Mouse (Mus musculus) heart, embryonic 15.5 days (tissue): ENCODE measurements around the gene Fermt3. TPM values are rescaled to one million over a fixed set of nuclear protein-coding genes. Genes with fewer than 3 reads are reported as not detected.
"Not testable (repeated sequence)": the region's sequence is repeated elsewhere in the genome, so short reads cannot be mapped to it uniquely, and the experiment has no call there.

Experiments
- ATAC-seq: fragments of 200-750 bp; cut with Nextera tagmentation; replicated peaks from 2 replicates; pipeline ENCODE4 v1.8.0; 2017; ENCODE audit warnings: low read depth, moderate TSS enrichment; ENCODE audit not compliant: insufficient number of reproducible peaks, insufficient read depth, low FRiP score
- H3K27ac ChIP-seq: fragments of 300-500 bp; sonication (generic); 2 replicates; pipeline ENCODE4 v1.5.1; 2015; ENCODE audit warnings: mild to moderate bottlenecking, inconsistent platforms
- H3K27me3 ChIP-seq: fragments of 300-500 bp; sonication (generic); 2 replicates; pipeline ENCODE4 v1.6.1; 2015; ENCODE audit warnings: inconsistent platforms
- H3K36me3 ChIP-seq: fragments of 300-500 bp; sonication (generic); 2 replicates; pipeline ENCODE4 v1.6.1; 2015; ENCODE audit warnings: mild to moderate bottlenecking, inconsistent platforms
- H3K4me1 ChIP-seq: fragments of 300-500 bp; sonication (generic); replicated peaks from 2 replicates; pipeline ENCODE4 v1.6.1; 2015; ENCODE audit warnings: inconsistent platforms
- H3K4me2 ChIP-seq: fragments of 300-500 bp; sonication (generic); 2 replicates; pipeline ENCODE4 v1.6.1; 2015; ENCODE audit warnings: inconsistent platforms, mild to moderate bottlenecking, moderate library complexity
- H3K4me3 ChIP-seq: fragments of 300-500 bp; sonication (generic); 2 replicates; pipeline ENCODE4 v1.5.1; 2015; ENCODE audit warnings: mild to moderate bottlenecking, inconsistent platforms
- H3K9ac ChIP-seq: fragments of 300-500 bp; sonication (generic); 2 replicates; pipeline ENCODE4 v1.6.1; 2015; ENCODE audit warnings: mild to moderate bottlenecking, inconsistent platforms
- H3K9me3 ChIP-seq: fragments of 300-500 bp; sonication (generic); replicated peaks from 2 replicates; pipeline ENCODE4 v1.6.1; 2016; ENCODE audit warnings: inconsistent platforms
- WGBS: fragments of 180-500 bp; shearing (Covaris S2); methylation state at CpG from one replicate; pipeline ENCODE4 v1.1.7; 2015; ENCODE audit warnings: mixed read lengths; 5-methylcytosine and 5-hydroxymethylcytosine counted together
- polyA plus RNA-seq: library from polyadenylated mRNA; unstranded; fragments of >200 nt; fragmentation: Nextera tagmentation; extraction: Ambion mirVana; gene quantifications from 2 replicates; pipeline ENCODE4 v1.2.1, GENCODE M21; 2015

Gene Fermt3
- polyA plus RNA-seq, 1 experiment from 2014 or later, result 6.5 TPM

DNA sequence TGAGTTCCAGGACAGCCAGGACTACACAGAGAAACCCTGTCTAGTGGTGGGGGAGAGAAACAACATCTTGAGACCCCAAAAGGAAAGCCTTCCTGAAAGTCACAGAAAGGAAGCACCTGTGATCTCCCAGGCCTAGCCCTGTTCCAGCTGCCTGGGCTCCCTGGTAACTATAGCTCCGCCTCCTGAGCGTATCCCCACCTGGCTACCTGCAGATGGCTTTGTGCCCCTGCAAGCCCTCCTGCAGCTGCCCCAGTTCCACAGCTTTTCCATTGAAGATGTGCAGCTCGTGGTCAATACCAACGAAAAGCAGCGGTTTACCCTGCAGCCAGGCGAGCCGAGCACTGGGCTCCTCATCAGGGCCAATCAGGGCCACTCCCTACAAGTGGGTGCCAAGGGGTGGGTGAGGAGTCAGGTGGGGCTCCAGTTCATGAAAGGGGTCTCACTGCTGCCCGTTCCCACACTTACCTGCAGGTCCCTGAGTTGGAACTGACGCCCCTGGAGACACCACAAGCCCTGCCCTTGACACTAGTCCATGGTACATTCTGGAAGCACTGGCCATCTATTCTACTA is 21.5 kb downstream of the Fermt3 start:
- no peak overlapping the region for H3K27ac ChIP-seq
- H3K27me3 ChIP-seq, result no peaks in the 10 kb centered on the region
- H3K4me2 ChIP-seq, result peak overlapping the region; percentile 85; the same call in 1 of the 2 replicates
- H3K9ac ChIP-seq, result no peak overlapping the region
- ATAC-seq, result no peak
- 86% methylated on average over 9 of the region's 9 CpGs for WGBS
- no peaks in the 10 kb centered on the region for H3K9me3 ChIP-seq
- H3K4me1 ChIP-seq, result peaks cover 42% of the 10 kb centered on the region
- no peak overlapping the region for H3K4me3 ChIP-seq
- H3K36me3 ChIP-seq, result peaks cover 23% of the 10 kb centered on the region

DNA sequence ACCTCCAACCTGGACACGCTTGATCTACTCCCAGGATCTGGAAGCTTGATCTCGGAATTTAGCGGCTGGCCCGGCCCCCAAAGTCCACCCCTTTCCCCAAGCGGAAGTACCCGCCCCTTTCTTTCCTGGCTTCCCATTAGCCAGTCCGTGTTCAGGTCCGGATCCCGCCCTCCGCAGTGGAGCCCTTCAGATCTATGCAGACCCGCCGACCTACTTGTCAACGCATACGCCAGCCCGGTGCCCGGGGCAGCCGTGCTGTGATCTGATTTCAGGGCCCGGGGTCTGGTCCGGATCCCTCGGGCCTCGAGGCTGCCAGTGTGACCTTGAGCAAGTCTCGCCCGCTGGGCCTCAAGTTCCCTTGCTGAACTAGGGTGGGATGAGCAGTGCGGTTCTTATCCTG is 23.3 kb downstream of the Fermt3 start, which contains the start of the genes Nudt22 and Trpt1:
TSS of gene Nudt22 (minus strand) at position 112 of the 400 bp plus-strand sequence.
TSS of gene Trpt1 (plus strand) at position 126 of the 400 bp plus-strand sequence.
- Histone ChIP-seq H3K4me2 (peak within 1 kb of the TSS; percentile 85), H3K9ac (peak within 1 kb of the TSS; percentile 82), H3K27me3 (no peaks in the 10 kb centered on the region), H3K27ac (peak within 1 kb of the TSS; percentile 87), H3K4me3 (peak within 1 kb of the TSS; percentile 67), H3K4me1 (peaks cover 47% of the 10 kb centered on the region), H3K9me3 (no peaks in the 10 kb centered on the region), H3K36me3 (peaks cover 23% of the 10 kb centered on the region)
- peak; percentile 70 for ATAC-seq
- 0% methylated on average over 24 of the region's 24 CpGs for WGBS

DNA sequence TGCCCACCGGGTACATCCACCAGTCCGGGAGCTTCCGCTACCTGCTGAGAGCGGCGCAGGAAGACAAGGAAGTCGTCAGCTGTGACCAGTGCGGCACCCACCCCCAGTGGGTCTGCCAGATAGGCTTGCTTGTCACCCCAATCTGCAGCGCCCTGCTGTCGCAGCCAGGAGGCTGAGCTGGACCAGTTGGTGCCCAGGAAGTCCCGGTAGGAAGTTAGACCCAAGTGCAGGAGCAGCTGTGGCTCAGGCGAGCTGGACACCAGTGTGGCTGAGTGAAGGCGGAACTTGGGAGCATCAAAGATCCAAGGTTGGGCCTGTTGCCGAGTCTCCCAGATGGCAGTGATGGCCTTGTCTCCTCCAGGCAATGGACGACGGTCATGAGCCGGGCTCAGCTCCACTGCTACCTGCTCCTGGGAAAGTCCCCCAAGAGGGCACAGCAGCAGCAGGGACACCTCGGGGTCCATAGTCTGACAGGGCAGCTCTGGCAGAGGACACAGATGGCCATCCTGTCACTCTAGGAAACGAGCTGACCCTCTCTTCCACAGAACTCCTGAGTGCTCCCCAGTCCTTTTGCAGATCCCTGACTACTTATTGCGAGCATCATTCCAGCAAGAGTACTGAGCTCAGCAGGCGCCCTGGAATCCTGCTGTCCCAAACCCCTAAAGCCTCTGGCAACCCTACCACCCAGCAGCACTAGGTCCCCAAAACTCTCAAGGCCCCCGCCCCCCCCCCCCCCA is 23.8 kb downstream of the Fermt3 start:
- peak overlapping the region; percentile 70 for H3K27ac ChIP-seq
- peak overlapping the region; percentile 85 for H3K4me2 ChIP-seq
- peak overlapping the region; percentile 82 for H3K9ac ChIP-seq
- H3K4me3 ChIP-seq, result peak overlapping the region; percentile 67
- peaks cover 22% of the 10 kb centered on the region for H3K36me3 ChIP-seq
- ATAC-seq, result no peak
- H3K9me3 ChIP-seq, result no peaks in the 10 kb centered on the region
- peaks cover 47% of the 10 kb centered on the region for H3K4me1 ChIP-seq
- no peaks in the 10 kb centered on the region for H3K27me3 ChIP-seq
- 41% methylated on average over 21 of the region's 21 CpGs for WGBS

DNA sequence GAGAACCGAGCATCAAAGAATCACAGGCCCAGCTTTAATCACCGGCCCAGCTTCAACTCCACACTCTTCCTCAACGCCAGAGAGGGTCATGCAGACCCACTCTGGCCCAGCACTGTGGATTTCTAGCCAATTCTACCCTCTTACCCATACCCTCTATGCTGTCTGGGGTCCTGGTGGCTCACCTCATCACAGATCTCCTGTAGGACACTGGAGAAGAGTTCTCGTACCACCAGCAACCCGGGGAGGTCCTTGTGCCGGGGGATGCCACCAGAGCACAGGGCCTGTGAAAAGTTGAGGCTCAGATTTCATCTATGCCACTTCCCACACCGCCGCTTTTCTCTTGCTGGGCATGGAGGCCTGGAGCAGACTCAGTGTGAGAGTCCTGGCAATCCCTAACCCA is 24.8 kb downstream of the Fermt3 start:
- Histone ChIP-seq H3K4me3 (peak overlapping the region; percentile 67; the same call in 1 of the 2 replicates), H3K9me3 (no peaks in the 10 kb centered on the region), H3K9ac (peak overlapping the region; percentile 82), H3K27me3 (no peaks in the 10 kb centered on the region), H3K4me2 (peak overlapping the region; percentile 85), H3K36me3 (peaks cover 14% of the 10 kb centered on the region; the same call in 1 of the 2 replicates), H3K27ac (no peak overlapping the region), H3K4me1 (peaks cover 47% of the 10 kb centered on the region)
- no peak for ATAC-seq
- WGBS, result 82% methylated on average over 8 of the region's 8 CpGs

DNA sequence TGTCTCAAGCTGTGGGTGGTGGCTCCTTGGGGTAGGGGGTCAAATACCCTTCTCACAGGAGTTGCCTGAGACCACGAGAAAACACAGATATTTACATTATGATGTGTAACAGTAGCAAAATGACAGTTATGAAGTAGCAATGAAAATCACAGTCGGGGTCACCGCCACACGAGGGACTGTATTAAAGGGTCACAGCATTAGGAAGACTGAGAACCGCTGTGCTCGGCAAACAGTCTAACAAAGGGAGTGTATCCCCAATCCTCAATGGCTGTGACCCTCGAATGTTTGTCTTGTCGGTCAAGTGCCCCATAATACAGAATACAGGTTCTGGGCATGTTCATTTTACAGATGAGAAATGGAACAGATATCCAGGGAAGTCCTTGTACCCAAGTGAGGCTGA is 25.3 kb downstream of the Fermt3 start:
- H3K4me3 ChIP-seq, result no peak overlapping the region
- no peak for ATAC-seq
- H3K4me1 ChIP-seq, result peaks cover 47% of the 10 kb centered on the region
- H3K9ac ChIP-seq, result no peak overlapping the region
- no peaks in the 10 kb centered on the region for H3K9me3 ChIP-seq
- 87% methylated on average over 8 of the region's 8 CpGs for WGBS
- no peaks in the 10 kb centered on the region for H3K27me3 ChIP-seq
- peaks cover 12% of the 10 kb centered on the region; the same call in 1 of the 2 replicates for H3K36me3 ChIP-seq
- H3K27ac ChIP-seq, result no peak overlapping the region
- H3K4me2 ChIP-seq, result no peak overlapping the region

DNA sequence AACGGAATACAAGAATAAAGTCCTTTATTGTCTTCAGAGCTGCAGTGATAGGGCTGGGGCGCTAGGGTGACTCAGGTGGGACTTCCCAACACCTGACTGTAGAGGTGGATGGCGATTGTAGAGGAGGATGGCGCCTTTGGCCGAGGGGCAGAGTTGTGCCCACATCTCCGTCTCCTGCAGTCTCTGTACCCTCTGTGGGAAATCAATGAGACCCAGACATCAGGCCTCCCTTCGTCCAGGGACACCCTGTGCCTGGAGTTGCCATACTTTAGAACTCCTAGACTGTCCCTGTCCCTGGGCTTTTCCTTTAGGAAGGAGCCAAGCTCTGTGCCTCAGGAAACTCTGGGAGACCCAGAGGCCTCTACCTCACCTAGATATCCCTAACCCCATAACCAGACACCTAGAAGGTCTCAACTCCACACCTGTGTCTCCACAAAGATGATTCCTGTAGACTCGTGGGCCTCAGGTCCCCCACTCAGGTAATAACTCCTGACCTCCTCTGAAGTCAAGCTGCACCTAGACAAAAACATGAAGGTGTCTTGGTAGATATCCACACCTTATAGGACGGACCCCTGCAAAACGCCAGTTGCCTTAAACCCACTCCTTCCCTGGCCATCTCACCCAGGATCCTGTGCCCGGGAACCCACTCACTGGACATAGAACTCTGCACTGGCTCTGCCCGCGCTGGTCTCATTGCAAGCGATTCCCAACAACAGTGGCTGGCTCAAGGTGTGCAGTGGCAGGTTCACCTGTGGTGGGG is 26.1 kb downstream of the Fermt3 start:
- no peaks in the 10 kb centered on the region for H3K9me3 ChIP-seq
- peak overlapping the region; percentile 53 for H3K9ac ChIP-seq
- peak overlapping the region; percentile 63 for H3K27ac ChIP-seq
- H3K36me3 ChIP-seq, result peaks cover 4% of the 10 kb centered on the region; the same call in 1 of the 2 replicates
- peaks cover 49% of the 10 kb centered on the region for H3K4me1 ChIP-seq
- peak overlapping the region; percentile 94 for H3K4me2 ChIP-seq
- peak overlapping the region; percentile 68 for H3K4me3 ChIP-seq
- 62% methylated on average over 14 of the region's 14 CpGs for WGBS
- no peaks in the 10 kb centered on the region for H3K27me3 ChIP-seq
- ATAC-seq, result no peak

DNA sequence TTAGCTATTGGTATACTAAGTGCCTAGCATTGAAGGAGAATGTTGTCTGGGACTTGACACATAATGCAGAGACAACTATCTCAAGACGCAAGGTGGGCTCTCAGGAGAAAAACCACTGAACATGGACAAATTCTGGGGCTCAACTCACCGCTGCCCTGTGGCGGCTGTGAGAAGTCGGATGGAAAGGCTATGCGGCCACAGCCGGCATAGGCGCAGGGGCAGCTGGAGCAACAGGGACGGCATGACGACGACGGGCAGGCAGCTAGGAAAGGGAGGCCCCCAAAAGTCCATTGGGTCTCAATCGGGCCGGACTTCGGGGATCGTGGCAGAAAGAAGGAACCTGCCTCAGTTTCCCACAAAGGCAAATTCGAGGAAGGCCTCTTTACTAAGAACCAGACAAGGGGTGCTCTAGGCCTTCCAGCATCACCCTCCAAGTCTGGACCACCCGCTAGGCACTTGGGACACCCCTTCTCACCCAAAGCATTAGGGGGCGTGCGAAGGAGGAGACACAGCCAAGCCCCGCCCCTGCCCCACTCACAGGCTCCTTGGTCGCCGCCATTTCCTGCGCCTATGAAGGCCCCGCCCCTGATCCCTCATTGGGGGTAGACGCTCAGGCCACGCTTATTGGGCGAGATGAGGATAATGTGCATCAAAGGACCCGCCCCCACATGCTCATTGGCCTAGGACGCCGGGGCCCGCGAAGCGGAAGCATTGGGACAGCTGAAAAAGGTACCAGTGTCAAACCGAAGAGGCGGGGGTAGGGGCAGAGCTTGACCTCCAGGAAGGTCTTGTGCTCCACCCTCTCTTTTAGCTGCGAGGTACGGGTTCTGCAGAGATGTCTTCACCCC is 27.0 kb downstream of the Fermt3 start, which contains the start of gene Dnajc4:
TSS of gene Dnajc4 (minus strand) at position 562 of the 848 bp plus-strand sequence.
- peaks cover 4% of the 10 kb centered on the region; the same call in 1 of the 2 replicates for H3K36me3 ChIP-seq
- no peaks in the 10 kb centered on the region for H3K27me3 ChIP-seq
- peak within 1 kb of the TSS; percentile 68 for H3K4me3 ChIP-seq
- peak; percentile 92 for ATAC-seq
- under 1% methylated on average over 37 of the region's 37 CpGs for WGBS
- peaks cover 50% of the 10 kb centered on the region for H3K4me1 ChIP-seq
- H3K27ac ChIP-seq, result peak within 1 kb of the TSS; percentile 75
- H3K9ac ChIP-seq, result peak within 1 kb of the TSS; percentile 69
- H3K4me2 ChIP-seq, result peak within 1 kb of the TSS; percentile 94
- no peaks in the 10 kb centered on the region for H3K9me3 ChIP-seq

DNA sequence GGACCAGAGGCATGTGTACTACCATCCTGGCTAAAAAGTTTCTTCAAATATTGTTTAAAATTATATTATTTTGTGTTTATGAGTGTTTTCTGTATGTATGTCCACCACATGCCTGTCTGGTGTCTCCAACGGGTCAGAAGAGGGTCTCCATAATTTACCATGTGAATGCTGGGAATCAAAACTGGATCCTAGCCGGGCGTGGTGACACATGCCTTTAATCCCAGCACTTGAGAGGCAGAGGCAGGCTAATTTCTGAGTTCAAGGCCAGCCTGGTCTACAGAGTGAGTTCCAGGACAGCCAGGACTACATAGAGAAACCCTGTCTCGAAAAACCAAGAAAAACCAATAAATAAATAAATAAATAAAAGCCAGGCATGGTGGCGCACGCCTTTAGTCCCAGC is 28.1 kb downstream of the Fermt3 start:
- not testable (repeated sequence) for H3K9ac ChIP-seq, H3K4me2 ChIP-seq, H3K9me3 ChIP-seq, H3K4me3 ChIP-seq, ATAC-seq, H3K27ac ChIP-seq, H3K36me3 ChIP-seq, H3K27me3 ChIP-seq
- WGBS, result 88% methylated on average over 6 of the region's 6 CpGs
- H3K4me1 ChIP-seq, result peaks cover 44% of the 10 kb centered on the region

DNA sequence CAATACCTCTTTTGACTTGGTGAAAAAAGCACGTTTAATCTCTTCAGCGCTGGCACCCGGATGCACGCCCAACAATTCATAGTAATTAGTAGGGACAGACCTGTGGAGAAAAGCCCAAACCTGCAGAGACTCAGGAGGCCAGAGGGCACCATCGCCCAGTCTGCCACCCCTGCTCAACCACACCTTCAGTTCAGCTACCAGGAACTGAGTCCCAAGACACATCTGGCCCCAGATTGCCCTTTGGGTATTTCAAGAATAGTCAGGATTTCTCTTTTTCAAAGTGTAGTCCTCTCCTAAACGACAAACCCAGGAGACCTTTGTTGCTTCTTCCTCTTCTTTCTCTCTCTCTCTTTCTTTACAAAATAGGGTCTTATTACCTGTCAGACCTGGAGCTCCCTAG is 28.6 kb downstream of the Fermt3 start:
- Histone ChIP-seq H3K27ac (no peak overlapping the region), H3K36me3 (peaks cover 4% of the 10 kb centered on the region; the same call in 1 of the 2 replicates), H3K27me3 (no peaks in the 10 kb centered on the region), H3K9me3 (no peaks in the 10 kb centered on the region), H3K4me3 (no peak overlapping the region), H3K4me1 (peaks cover 49% of the 10 kb centered on the region), H3K9ac (no peak overlapping the region), H3K4me2 (no peak overlapping the region)
- ATAC-seq, result no peak
- 90% methylated on average over 6 of the region's 6 CpGs for WGBS

DNA sequence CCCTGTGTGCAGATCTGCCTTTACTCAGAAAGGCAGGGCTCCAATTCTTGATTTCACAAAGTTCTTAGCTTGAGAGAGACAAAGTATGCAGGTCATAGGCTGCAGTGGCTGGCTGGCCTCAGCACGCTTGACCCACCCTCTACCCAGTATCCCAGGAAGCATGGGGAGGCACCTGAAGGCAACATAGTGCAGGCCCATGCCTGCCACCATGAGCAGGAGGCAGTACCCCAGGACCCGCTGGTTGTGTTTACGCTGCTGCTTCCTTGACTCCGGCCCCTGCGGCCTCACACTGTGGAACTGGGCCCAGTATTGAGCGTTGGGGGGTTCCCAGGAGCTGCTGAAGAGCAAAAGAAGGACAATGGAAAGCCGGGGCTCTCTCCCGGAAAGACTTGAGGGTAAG is 30.0 kb downstream of the Fermt3 start:
- Histone ChIP-seq H3K4me1 (peaks cover 43% of the 10 kb centered on the region), H3K9ac (no peak overlapping the region), H3K36me3 (peaks cover 13% of the 10 kb centered on the region), H3K4me3 (no peak overlapping the region), H3K27ac (no peak overlapping the region), H3K9me3 (no peaks in the 10 kb centered on the region), H3K4me2 (no peak overlapping the region), H3K27me3 (no peaks in the 10 kb centered on the region)
- ATAC-seq, result no peak
- 90% methylated on average over 8 of the region's 8 CpGs for WGBS
